18 mouse cellular contexts compared by ENCODE assay signal in the genomic region with DNA sequence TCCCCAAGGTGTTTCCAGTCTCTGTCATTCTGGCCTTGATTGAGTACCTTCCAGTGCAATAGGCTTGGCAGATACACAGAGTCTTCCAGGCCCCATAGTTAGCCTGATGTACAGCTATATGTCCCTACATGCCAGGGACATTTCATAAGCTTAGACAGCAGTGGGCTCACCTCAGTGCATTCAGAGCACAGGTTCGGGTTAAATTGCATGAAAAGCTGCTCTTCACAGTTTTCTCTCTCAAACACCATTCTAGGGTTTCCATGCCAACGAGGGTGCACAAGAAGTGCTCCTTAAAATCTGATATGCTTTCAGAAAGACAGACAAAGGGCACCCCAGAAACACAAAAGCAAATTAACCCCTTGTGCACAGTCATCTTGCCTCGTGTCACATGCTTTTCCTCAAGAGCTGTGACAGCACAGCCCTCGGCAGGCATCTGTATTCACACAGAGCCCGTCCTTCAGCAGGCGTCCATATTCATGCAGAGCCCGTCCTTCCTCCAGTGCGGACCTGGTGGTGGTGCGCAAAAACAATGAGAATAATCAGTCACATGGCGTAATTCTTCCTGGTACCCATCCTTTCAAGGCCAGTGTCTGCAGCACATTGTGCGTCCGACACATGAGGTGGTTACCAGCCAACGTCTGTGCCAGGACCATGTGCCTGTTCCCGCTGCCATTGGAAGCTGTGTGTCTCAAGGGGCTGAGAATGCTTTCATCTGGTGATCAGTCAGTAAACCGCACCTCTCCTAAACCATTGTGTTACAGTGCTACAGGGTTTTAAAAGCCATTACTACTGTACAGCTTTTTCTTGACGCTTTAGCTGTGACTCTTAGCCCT. TPM values are rescaled to one million over a fixed set of nuclear protein-coding genes. Genes with fewer than 3 reads are reported as not detected.
DNase-seq lines count a peak whose midpoint lies in the region; ATAC-seq and TF ChIP-seq lines count a peak whose summit lies in the region.
"Had no signal": no experiment of that assay in that cellular context is flagged by ENCODE, and none has a peak within 500 bp of the region (broad histone marks: within the 10 kb centered on the region; RNA-seq: fewer than 3 reads in every experiment).

No protein-coding gene starts in this region.

- peaks cover 98% of the 10 kb centered on the region for H3K36me3 ChIP-seq in heart, embryonic 13.5 days
- H3K36me3 ChIP-seq in heart, adult 2 months (ENCODE audit: control insufficient read depth, insufficient read depth, low read length), result no peaks in the 10 kb centered on the region
- peaks cover 64% of the 10 kb centered on the region for H3K36me3 ChIP-seq in embryonic facial prominence, embryonic 14.5 days (ENCODE audit: control insufficient read depth, insufficient read depth, low read length)
- H3K36me3 ChIP-seq in hindbrain, embryonic 14.5 days (replicated peaks; ENCODE audit: control insufficient read depth, insufficient read depth), result peaks cover 62% of the 10 kb centered on the region
- peaks cover 67% of the 10 kb centered on the region for H3K36me3 ChIP-seq in neural tube, embryonic 12.5 days
- peaks cover 61% of the 10 kb centered on the region for H3K36me3 ChIP-seq in kidney, embryonic 14.5 days (ENCODE audit: control insufficient read depth, insufficient read depth, low read length)

- no peak overlapping the region for H3K9ac ChIP-seq in heart, embryonic 13.5 days
- H3K9ac ChIP-seq in heart, adult 2 months (ENCODE audit: low read depth, low read length), result no peak overlapping the region
- no peak overlapping the region for H3K9ac ChIP-seq in embryonic facial prominence, embryonic 14.5 days (ENCODE audit: low read depth, low read length)
- peak overlapping the region; percentile 47 for H3K9ac ChIP-seq in hindbrain, embryonic 14.5 days
- no peak overlapping the region for H3K9ac ChIP-seq in neural tube, embryonic 12.5 days
- no peak overlapping the region for H3K9ac ChIP-seq in kidney, embryonic 14.5 days (ENCODE audit: low read depth, low read length)
- H3K9ac ChIP-seq: embryonic facial prominence, embryonic 13.5 days; kidney, embryonic 15.5 days had no signal

- H3K9me3 ChIP-seq in heart, embryonic 13.5 days, result no peaks in the 10 kb centered on the region
- H3K9me3 ChIP-seq in embryonic facial prominence, embryonic 14.5 days (ENCODE audit: control insufficient read depth, low read length), result no peaks in the 10 kb centered on the region
- H3K9me3 ChIP-seq in hindbrain, embryonic 14.5 days (ENCODE audit: control insufficient read depth, low read length), result no peaks in the 10 kb centered on the region
- H3K9me3 ChIP-seq in neural tube, embryonic 12.5 days, result no peaks in the 10 kb centered on the region
- no peaks in the 10 kb centered on the region for H3K9me3 ChIP-seq in kidney, embryonic 14.5 days (ENCODE audit: control insufficient read depth, low read length)
- H3K9me3 ChIP-seq: embryonic facial prominence, embryonic 13.5 days; kidney, embryonic 15.5 days; limb, embryonic 10.5 days had no signal

- no peak for TF ChIP-seq CTCF in heart, adult 2 months (IDR thresholded peaks at IDR 0.05)

- H3K27me3 ChIP-seq in heart, embryonic 13.5 days (replicated peaks), result no peaks in the 10 kb centered on the region
- H3K27me3 ChIP-seq in heart, adult 2 months (ENCODE audit: control insufficient read depth, insufficient read depth, low read length), result no peaks in the 10 kb centered on the region
- H3K27me3 ChIP-seq in embryonic facial prominence, embryonic 14.5 days (replicated peaks; ENCODE audit: control insufficient read depth, insufficient read depth, low read length), result no peaks in the 10 kb centered on the region
- H3K27me3 ChIP-seq in hindbrain, embryonic 14.5 days (ENCODE audit: control insufficient read depth, insufficient read depth, low read length), result no peaks in the 10 kb centered on the region
- no peaks in the 10 kb centered on the region for H3K27me3 ChIP-seq in neural tube, embryonic 12.5 days (replicated peaks)
- no peaks in the 10 kb centered on the region for H3K27me3 ChIP-seq in kidney, embryonic 14.5 days (ENCODE audit: control insufficient read depth, insufficient read depth, low read length)
- H3K27me3 ChIP-seq: embryonic facial prominence, embryonic 13.5 days; kidney, embryonic 15.5 days had no signal

- H3K4me3 ChIP-seq in heart, embryonic 13.5 days, result no peak overlapping the region
- no peak overlapping the region for H3K4me3 ChIP-seq in heart, adult 2 months
- no peak overlapping the region for H3K4me3 ChIP-seq in embryonic facial prominence, embryonic 14.5 days (ENCODE audit: low read depth, low read length)
- no peak overlapping the region for H3K4me3 ChIP-seq in hindbrain, embryonic 14.5 days (replicated peaks; ENCODE audit: low read length)
- H3K4me3 ChIP-seq in neural tube, embryonic 12.5 days, result no peak overlapping the region
- H3K4me3 ChIP-seq in kidney, embryonic 14.5 days (ENCODE audit: low read length), result no peak overlapping the region
- H3K4me3 ChIP-seq: embryonic facial prominence, embryonic 13.5 days; kidney, embryonic 15.5 days; limb, embryonic 10.5 days had no signal

- 79% methylated on average over 16 of the region's 16 CpGs for WGBS in heart, embryonic 13.5 days
- 80% methylated on average over 16 of the region's 16 CpGs for WGBS in heart, adult 2 months
- WGBS in embryonic facial prominence, embryonic 14.5 days, result 82% methylated on average over 16 of the region's 16 CpGs
- 28% methylated on average over 16 of the region's 16 CpGs for WGBS in hindbrain, embryonic 14.5 days
- WGBS in neural tube, embryonic 12.5 days, result 42% methylated on average over 16 of the region's 16 CpGs
- WGBS in kidney, embryonic 14.5 days, result 85% methylated on average over 16 of the region's 16 CpGs

- DNase-seq in heart, adult 2 months, result no peak
- DNase-seq in embryonic facial prominence, embryonic 14.5 days (ENCODE audit: low spot score), result no peak
- peak; percentile 28 for DNase-seq in hindbrain, embryonic 14.5 days (ENCODE audit: low spot score)
- DNase-seq in frontal cortex, adult 2 months (ENCODE audit: extremely low spot score in 1 of 2, low spot score in 1 of 2), result no peak
- DNase-seq: cerebellum, postnatal 10 days; heart, postnatal 36 days; lung, adult 2 months; right cerebral cortex, postnatal 14 days had no signal

- ATAC-seq in heart, embryonic 13.5 days (ENCODE audit: extremely low read depth, insufficient number of reproducible peaks, low FRiP score, low TSS enrichment), result no peak
- peak; percentile 27; the same call in 1 of the 2 replicates for ATAC-seq in embryonic facial prominence, embryonic 14.5 days (ENCODE audit: low read depth)
- peak; percentile 29; the same call in 1 of the 2 replicates for ATAC-seq in hindbrain, embryonic 14.5 days (ENCODE audit: low FRiP score)
- ATAC-seq in neural tube, embryonic 12.5 days (ENCODE audit: low FRiP score, low read depth), result 0 out of 2 replicates have a peak, but pooled peaks have one; percentile 21
- no peak for ATAC-seq in kidney, embryonic 14.5 days (ENCODE audit: low FRiP score, low TSS enrichment)
- no peak for ATAC-seq in megakaryocyte, adult 5-6 weeks (ENCODE audit: poor library complexity, severe bottlenecking)
- ATAC-seq: activated CD4-positive, CD25-positive, alpha-beta regulatory T cell, adult 4 months had no signal

- H3K4me1 ChIP-seq in heart, embryonic 13.5 days, result peaks cover 19% of the 10 kb centered on the region
- H3K4me1 ChIP-seq in heart, adult 2 months (ENCODE audit: control insufficient read depth, insufficient read depth, low read length), result peaks cover 2% of the 10 kb centered on the region; the same call in 1 of the 2 replicates
- no peaks in the 10 kb centered on the region for H3K4me1 ChIP-seq in embryonic facial prominence, embryonic 14.5 days (ENCODE audit: control insufficient read depth, insufficient read depth, low read length)
- peaks cover 18% of the 10 kb centered on the region for H3K4me1 ChIP-seq in hindbrain, embryonic 14.5 days (replicated peaks; ENCODE audit: control insufficient read depth, insufficient read depth, low read length)
- H3K4me1 ChIP-seq in neural tube, embryonic 12.5 days, result peaks cover 9% of the 10 kb centered on the region
- H3K4me1 ChIP-seq in kidney, embryonic 14.5 days (ENCODE audit: control insufficient read depth, insufficient read depth, low read length), result no peaks in the 10 kb centered on the region
- H3K4me1 ChIP-seq: embryonic facial prominence, embryonic 13.5 days; kidney, embryonic 15.5 days; limb, embryonic 10.5 days had no signal

- TF ChIP-seq EP300 in heart, adult 2 months (IDR thresholded peaks at IDR 0.05; ENCODE audit: insufficient read depth, low read depth, low read length), result no peak

- no peaks in the 10 kb centered on the region for H3K79me2 ChIP-seq in heart, adult 2 months (replicated peaks; ENCODE audit: control insufficient read depth, insufficient read depth, low read length)

- intact Hi-C loops in heart, adult 2 months (cut with DNase I), result no loop called here

- TF ChIP-seq POLR2A in heart, adult 2 months (IDR thresholded peaks at IDR 0.05; ENCODE audit: insufficient read depth, low read depth, low read length), result no peak

- 0 out of 2 replicates have a peak overlapping the region, but pooled peaks have one; percentile 28 for H3K27ac ChIP-seq in heart, embryonic 13.5 days (replicated peaks)
- H3K27ac ChIP-seq in heart, adult 2 months, result no peak overlapping the region
- no peak overlapping the region for H3K27ac ChIP-seq in embryonic facial prominence, embryonic 14.5 days (replicated peaks; ENCODE audit: low read depth, low read length)
- H3K27ac ChIP-seq in hindbrain, embryonic 14.5 days, result peak overlapping the region; percentile 72
- H3K27ac ChIP-seq in neural tube, embryonic 12.5 days, result no peak overlapping the region
- no peak overlapping the region for H3K27ac ChIP-seq in kidney, embryonic 14.5 days (ENCODE audit: low read depth, low read length)
- H3K27ac ChIP-seq: embryonic facial prominence, embryonic 13.5 days; kidney, embryonic 15.5 days; limb, embryonic 10.5 days had no signal

- H3K4me2 ChIP-seq in heart, embryonic 13.5 days, result no peak overlapping the region
- H3K4me2 ChIP-seq in embryonic facial prominence, embryonic 14.5 days (ENCODE audit: low read depth, low read length), result no peak overlapping the region
- peak overlapping the region; percentile 15; the same call in 1 of the 2 replicates for H3K4me2 ChIP-seq in hindbrain, embryonic 14.5 days (replicated peaks)
- H3K4me2 ChIP-seq in neural tube, embryonic 12.5 days (replicated peaks), result no peak overlapping the region
- H3K4me2 ChIP-seq in kidney, embryonic 14.5 days (replicated peaks; ENCODE audit: low read depth, low read length), result no peak overlapping the region
- H3K4me2 ChIP-seq: embryonic facial prominence, embryonic 13.5 days; kidney, embryonic 15.5 days had no signal

RNA-seq across cellular contexts. Expression of a gene that starts 9.8 kb away (rescaled TPM):
- 0.48 and 0.51 TPM in 2 replicates for polyA plus RNA-seq in heart, embryonic 13.5 days (2015; fragmentation: Nextera tagmentation; extraction: Ambion mirVana)
- not detected for total RNA-seq in heart, adult 2 months (2021)
- 0.38 TPM in 1 of 2 replicates, not detected in the other for polyA plus RNA-seq in heart, adult 2 months (2012; rRNA removed)
- not detected in 2 replicates for polyA plus RNA-seq in embryonic facial prominence, embryonic 14.5 days (2014; fragmentation: Nextera tagmentation; extraction: Ambion mirVana)
- polyA plus RNA-seq in hindbrain, embryonic 14.5 days (2014; fragmentation: Nextera tagmentation; extraction: Ambion mirVana), result 0.42 and 0.64 TPM in 2 replicates
- 0.24 TPM in 1 of 2 replicates, not detected in the other for polyA plus RNA-seq in neural tube, embryonic 12.5 days (2016; fragmentation: Nextera tagmentation; extraction: Ambion mirVana)
- not detected in 2 replicates for polyA plus RNA-seq in kidney, embryonic 14.5 days (2014; fragmentation: Nextera tagmentation; extraction: Ambion mirVana)
- polyA plus RNA-seq in frontal cortex, adult 2 months (2012; rRNA removed), result 0.84 TPM in 1 of 2 replicates, not detected in the other
- total RNA-seq in megakaryocyte, adult 5-6 weeks (2015), result not detected in 2 replicates
- not detected in 2 replicates for total RNA-seq in megakaryocyte, adult 5-6 weeks (2017)
- total RNA-seq: heart, postnatal 36 days; MEL had no signal
- polyA plus RNA-seq: activated CD4-positive, CD25-positive, alpha-beta regulatory T cell, adult 4 months; embryonic facial prominence, embryonic 13.5 days; kidney, embryonic 15.5 days; limb, embryonic 10.5 days; lung, adult 2 months; thymus, postnatal 0 days had no signal

Comparison
In these comparisons a context has a peak if more than half of its experiments do, and no peak if none do; other contexts are left out.
1. H3K27ac ChIP-seq: peak in heart, embryonic 13.5 days (single experiment) and hindbrain, embryonic 14.5 days (single experiment); none in heart, adult 2 months (single experiment), embryonic facial prominence, embryonic 14.5 days (single experiment), neural tube, embryonic 12.5 days (single experiment) and kidney, embryonic 14.5 days (single experiment).
2. ATAC-seq: peak in embryonic facial prominence, embryonic 14.5 days (single experiment), hindbrain, embryonic 14.5 days (single experiment) and neural tube, embryonic 12.5 days (single experiment); none in heart, embryonic 13.5 days (single experiment), kidney, embryonic 14.5 days (single experiment) and megakaryocyte, adult 5-6 weeks (single experiment).